Mouse (Mus musculus) stomach, embryonic 14.5 days (tissue): ENCODE data around the gene Wbp4. TPM values are rescaled to one million over a fixed set of nuclear protein-coding genes. Genes with fewer than 3 reads are reported as not detected.

Experiments used
- ATAC-seq: fragments of 200-750 bp; cut with Nextera tagmentation; 2 replicates; pipeline ENCODE4 v1.8.0; 2017; ENCODE audit warnings: low read depth, moderate TSS enrichment; ENCODE audit not compliant: insufficient number of reproducible peaks, insufficient read depth, low FRiP score
- H3K27ac ChIP-seq: fragments of 300-500 bp; sonication (generic); 2 replicates; pipeline ENCODE4 v1.5.1; 2014; ENCODE audit warnings: mild to moderate bottlenecking, low read length, moderate library complexity, mixed read lengths
- H3K27me3 ChIP-seq: fragments of 300-500 bp; sonication (generic); 2 replicates; pipeline ENCODE4 v1.6.1; 2014; ENCODE audit warnings: low read length, control low read depth, mixed read lengths; ENCODE audit not compliant: control insufficient read depth, insufficient read depth
- H3K36me3 ChIP-seq: fragments of 300-500 bp; sonication (generic); 2 replicates; pipeline ENCODE4 v1.6.1; 2014; ENCODE audit warnings: mild to moderate bottlenecking, control low read depth, low read length, moderate library complexity, mixed read lengths; ENCODE audit not compliant: control insufficient read depth, insufficient read depth
- H3K4me1 ChIP-seq: fragments of 300-500 bp; sonication (generic); 2 replicates; pipeline ENCODE4 v1.6.1; 2014; ENCODE audit warnings: low read length, control low read depth, mixed read lengths; ENCODE audit not compliant: control insufficient read depth, insufficient read depth
- H3K4me2 ChIP-seq: fragments of 300-500 bp; sonication (generic); replicated peaks from 2 replicates; pipeline ENCODE4 v1.6.1; 2014; ENCODE audit warnings: low read depth, low read length, control low read depth
- H3K4me3 ChIP-seq: fragments of 300-500 bp; sonication (generic); 2 replicates; pipeline ENCODE4 v1.5.1; 2014; ENCODE audit warnings: low read depth, low read length, control low read depth
- H3K9ac ChIP-seq: fragments of 300-500 bp; sonication (generic); replicated peaks from 2 replicates; pipeline ENCODE4 v1.6.1; 2014; ENCODE audit warnings: low read depth, mild to moderate bottlenecking, control low read depth, low read length, moderate library complexity, mixed read lengths
- H3K9me3 ChIP-seq: fragments of 300-500 bp; sonication (generic); 2 replicates; pipeline ENCODE4 v1.6.1; 2016; ENCODE audit warnings: low read depth, low read length, control low read depth; ENCODE audit not compliant: control insufficient read depth
- WGBS: fragments of 180-500 bp; shearing (Covaris S2); extraction: QIAGEN DNeasy Blood & Tissue Kit; methylation state at CpG from one replicate; pipeline ENCODE4 v1.1.7; 2014; 5-methylcytosine and 5-hydroxymethylcytosine counted together
- polyA plus RNA-seq: library from polyadenylated mRNA; unstranded; fragments of >200 nt; fragmentation: Nextera tagmentation; extraction: Ambion mirVana; gene quantifications from 2 replicates; pipeline ENCODE4 v1.2.1, GENCODE M21; 2014

Gene Wbp4
- polyA plus RNA-seq, 1 experiment from 2014 or later: 50.3 TPM

DNA sequence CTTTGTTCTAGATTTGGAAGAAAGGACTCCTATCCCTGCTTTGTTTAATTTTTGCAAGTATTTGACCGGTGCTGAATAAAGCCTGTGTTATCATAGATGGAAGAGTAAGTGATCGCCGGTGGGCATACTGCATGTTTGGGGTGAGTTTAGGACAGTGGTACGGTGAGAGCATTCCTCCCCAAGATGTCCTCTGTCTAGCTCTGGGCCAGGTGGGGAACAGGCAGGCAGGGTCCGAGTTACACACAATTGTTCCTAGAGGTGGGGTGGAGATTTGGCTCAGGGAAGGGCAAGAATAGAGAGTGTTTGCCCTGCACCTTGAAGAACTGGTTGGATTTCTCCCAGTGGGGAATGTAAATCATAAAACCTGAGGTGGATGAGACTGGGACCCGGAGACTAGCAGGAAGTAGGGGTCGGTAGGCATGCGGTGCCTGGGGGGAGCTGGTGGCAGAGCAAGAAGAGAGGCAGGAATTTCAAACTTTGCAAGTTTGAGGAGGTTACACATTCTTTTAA, 2.3 kb upstream of the Wbp4 start:
- WGBS: 55% methylated on average over 8 of the region's 8 CpGs
- peak overlapping the region; percentile 61 for H3K4me2 ChIP-seq
- ATAC-seq: peak; percentile 8; the same call in 1 of the 2 replicates

DNA sequence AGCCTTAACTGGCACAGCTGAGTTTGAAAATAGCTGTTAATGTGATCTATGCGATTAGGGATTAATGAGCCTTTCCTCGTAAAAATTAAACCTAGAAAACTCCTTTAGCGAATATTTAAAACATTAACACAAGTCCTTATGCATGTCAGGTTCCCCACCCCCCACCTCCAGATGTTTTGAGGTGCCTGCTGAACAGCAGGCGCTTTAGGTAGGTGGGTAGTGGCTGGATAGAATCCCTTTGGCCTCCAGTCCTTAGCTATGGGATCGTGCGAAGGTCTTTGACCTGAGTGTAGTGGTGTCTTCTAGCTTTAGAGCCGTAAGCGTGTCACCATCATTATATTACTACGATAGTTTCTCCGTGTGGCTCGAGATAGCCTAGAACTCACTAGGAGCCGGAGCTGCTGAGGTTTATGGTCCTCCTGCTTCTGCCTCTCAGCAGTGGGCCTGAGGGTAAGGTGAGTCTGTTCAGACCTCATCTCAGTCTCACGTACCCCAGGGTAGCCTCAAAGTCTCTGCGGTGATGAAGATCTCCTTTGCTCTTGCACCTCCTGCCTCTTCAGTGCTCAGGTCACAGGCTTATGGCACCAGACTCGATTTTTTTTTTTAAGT, 1.5 kb upstream of the Wbp4 start:
- no peak for ATAC-seq
- peak overlapping the region; percentile 100 for H3K27ac ChIP-seq
- peaks cover 7% of the 10 kb centered on the region; the same call in 1 of the 2 replicates for H3K36me3 ChIP-seq
- H3K4me2 ChIP-seq: peak overlapping the region; percentile 61
- 19% methylated on average over 15 of the region's 15 CpGs for WGBS
- peak overlapping the region; percentile 97 for H3K9ac ChIP-seq
- no peaks in the 10 kb centered on the region for H3K9me3 ChIP-seq
- H3K4me1 ChIP-seq: peaks cover 41% of the 10 kb centered on the region
- peak overlapping the region; percentile 91 for H3K4me3 ChIP-seq
- no peaks in the 10 kb centered on the region for H3K27me3 ChIP-seq

More for the DNA sequence above, 2.3 kb upstream of the Wbp4 start:
- Histone ChIP-seq H3K9ac (0 out of 2 replicates have a peak overlapping the region, but pooled peaks have one; percentile 97), H3K9me3 (no peaks in the 10 kb centered on the region), H3K36me3 (no peaks in the 10 kb centered on the region), H3K4me1 (peaks cover 46% of the 10 kb centered on the region), H3K27me3 (no peaks in the 10 kb centered on the region), H3K27ac (peak overlapping the region; percentile 100), H3K4me3 (peak overlapping the region; percentile 91)

- peaks cover 35% of the 10 kb centered on the region for H3K4me1 ChIP-seq
- peak overlapping the region; percentile 100 for H3K27ac ChIP-seq
- H3K36me3 ChIP-seq: peaks cover 10% of the 10 kb centered on the region; the same call in 1 of the 2 replicates
- peak overlapping the region; percentile 97 for H3K9ac ChIP-seq
- no peak for ATAC-seq
- H3K27me3 ChIP-seq: no peaks in the 10 kb centered on the region
- H3K4me2 ChIP-seq: peak overlapping the region; percentile 61
- H3K9me3 ChIP-seq: no peaks in the 10 kb centered on the region
- WGBS: under 1% methylated on average over 11 of the region's 11 CpGs
- H3K4me3 ChIP-seq: peak overlapping the region; percentile 91
Measured at GRCm38 (mm10) chr14:79482251-79482661, 936 bp upstream of the Wbp4 start.

- Histone ChIP-seq H3K27me3 (no peaks in the 10 kb centered on the region), H3K36me3 (peaks cover 16% of the 10 kb centered on the region), H3K4me2 (peak within 1 kb of the TSS; percentile 61), H3K4me1 (peaks cover 21% of the 10 kb centered on the region), H3K9ac (peak within 1 kb of the TSS; percentile 97), H3K4me3 (peak within 1 kb of the TSS; percentile 91), H3K9me3 (no peaks in the 10 kb centered on the region), H3K27ac (peak within 1 kb of the TSS; percentile 100)
- WGBS: under 1% methylated on average over 91 of the region's 96 CpGs
- peak; percentile 86 for ATAC-seq
Measured at GRCm38 (mm10) chr14:79480624-79481338, 539 bp downstream of the Wbp4 start, which contains the start of gene Elf1. Elf1 (plus strand) TSS chr14:79481194.

GRCm38 (mm10) chr14:79473384-79473783, 7.9 kb downstream of the Wbp4 start:
- WGBS: 94% methylated on average over 2 of the region's 2 CpGs
- Histone ChIP-seq H3K27ac (no peak overlapping the region), H3K9me3 (no peaks in the 10 kb centered on the region), H3K27me3 (no peaks in the 10 kb centered on the region), H3K36me3 (peaks cover 72% of the 10 kb centered on the region), H3K9ac (no peak overlapping the region), H3K4me3 (no peak overlapping the region), H3K4me2 (no peak overlapping the region), H3K4me1 (no peaks in the 10 kb centered on the region)
- no peak for ATAC-seq

GRCm38 (mm10) chr14:79467621-79468020, 13.7 kb downstream of the Wbp4 start:
- Histone ChIP-seq H3K36me3 (peaks cover 63% of the 10 kb centered on the region), H3K9ac (no peak overlapping the region), H3K27ac (no peak overlapping the region), H3K9me3 (no peaks in the 10 kb centered on the region), H3K4me3 (no peak overlapping the region), H3K4me2 (no peak overlapping the region), H3K4me1 (no peaks in the 10 kb centered on the region), H3K27me3 (no peaks in the 10 kb centered on the region)
- WGBS: 26% methylated on average over 3 of the region's 3 CpGs
- ATAC-seq: no peak

DNA sequence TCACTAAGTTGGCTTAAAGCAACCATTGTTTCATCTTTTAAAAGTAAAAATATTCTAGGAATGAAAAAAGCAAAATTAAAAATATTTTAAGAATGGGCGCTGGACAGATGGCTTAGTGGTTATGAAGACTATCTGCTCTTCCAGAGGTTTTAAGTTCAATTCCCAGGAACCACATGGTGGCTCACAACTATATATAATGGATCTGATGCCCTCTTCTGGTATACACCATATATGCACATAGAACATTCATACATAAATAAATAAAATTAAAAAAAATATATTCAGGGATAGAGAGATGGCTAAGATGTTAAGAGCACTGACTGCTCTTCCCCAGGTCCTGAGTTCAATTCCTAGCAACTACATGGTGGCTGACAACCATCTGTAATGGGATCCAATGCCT, 15.7 kb downstream of the Wbp4 start:
- Histone ChIP-seq H3K4me2 (no peak overlapping the region), H3K4me3 (no peak overlapping the region), H3K27me3 (no peaks in the 10 kb centered on the region), H3K36me3 (peaks cover 58% of the 10 kb centered on the region), H3K9ac (no peak overlapping the region), H3K27ac (no peak overlapping the region), H3K9me3 (no peaks in the 10 kb centered on the region), H3K4me1 (no peaks in the 10 kb centered on the region)
- WGBS: 92% methylated on average over 1 of the region's 1 CpGs
- no peak for ATAC-seq

GRCm38 (mm10) chr14:79460988-79461387, 20.3 kb downstream of the Wbp4 start:
- WGBS: 92% methylated on average over 4 of the region's 4 CpGs
- peaks cover 30% of the 10 kb centered on the region for H3K36me3 ChIP-seq
- no peaks in the 10 kb centered on the region for H3K4me1 ChIP-seq
- no peak for ATAC-seq
- H3K9me3 ChIP-seq: no peaks in the 10 kb centered on the region
- H3K9ac ChIP-seq: no peak overlapping the region
- H3K27me3 ChIP-seq: no peaks in the 10 kb centered on the region
- no peak overlapping the region for H3K27ac ChIP-seq
- H3K4me3 ChIP-seq: no peak overlapping the region
- H3K4me2 ChIP-seq: no peak overlapping the region
